Mouse (Mus musculus): ENCODE results near the gene Ccdc57. TPM values are rescaled to one million over a fixed set of nuclear protein-coding genes. Genes with fewer than 3 reads are reported as not detected.

The Ccdc57 gene
- total RNA-seq, 2 experiments from 2014 or later, result 1.7 to 1.8 TPM

DNA sequence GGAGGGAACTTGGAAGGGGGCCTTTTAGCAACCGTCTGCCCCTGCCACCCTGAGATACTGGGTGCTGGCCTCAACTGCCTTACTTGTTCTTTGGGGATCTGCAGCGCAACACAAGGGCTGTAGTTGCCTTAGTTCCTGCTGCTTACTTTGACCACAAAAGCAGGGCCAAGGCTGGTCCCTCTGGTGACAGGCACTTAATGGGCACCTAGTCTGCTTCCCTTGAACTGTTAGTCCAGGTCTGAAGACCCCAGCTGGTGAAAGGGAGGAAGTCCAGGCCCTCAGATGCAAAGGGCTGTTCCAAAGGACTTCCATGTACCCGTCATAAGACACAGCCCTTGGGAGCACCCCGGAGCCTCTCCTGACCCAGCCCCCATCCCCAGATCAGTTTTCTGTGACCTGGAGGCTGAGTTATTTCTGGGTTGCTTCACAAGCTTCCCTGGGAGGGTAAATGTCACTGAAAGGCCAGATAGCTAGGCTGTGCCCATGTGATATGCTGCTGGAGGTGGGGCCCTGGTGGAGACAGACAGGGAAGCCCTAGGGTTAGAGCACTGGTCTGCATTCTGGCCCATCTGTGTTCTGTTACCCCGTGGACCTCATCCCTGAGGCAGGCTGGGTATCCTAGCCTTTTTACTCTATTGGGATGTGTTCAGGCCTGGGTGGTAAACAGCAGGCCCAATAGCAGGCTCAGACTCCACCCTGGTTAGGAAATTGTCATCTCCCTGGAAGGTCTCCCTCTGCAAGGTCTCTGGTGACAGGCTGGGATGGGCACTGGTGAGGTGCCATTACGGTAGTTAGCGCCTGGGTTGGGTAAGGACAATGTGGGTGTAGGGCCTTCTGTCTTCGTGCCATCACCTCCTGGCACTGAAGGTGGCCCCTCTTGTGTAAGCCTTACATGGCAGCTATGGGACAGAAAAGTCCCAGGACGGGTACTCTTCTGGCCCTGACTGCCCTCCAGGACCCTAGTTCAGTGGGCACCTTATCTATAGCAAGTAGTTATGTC is 19.4 kb upstream of the Ccdc57 start:
- intact Hi-C loops (cut with DNase I), result no loop called here
- DNase-seq, result no peak

DNA sequence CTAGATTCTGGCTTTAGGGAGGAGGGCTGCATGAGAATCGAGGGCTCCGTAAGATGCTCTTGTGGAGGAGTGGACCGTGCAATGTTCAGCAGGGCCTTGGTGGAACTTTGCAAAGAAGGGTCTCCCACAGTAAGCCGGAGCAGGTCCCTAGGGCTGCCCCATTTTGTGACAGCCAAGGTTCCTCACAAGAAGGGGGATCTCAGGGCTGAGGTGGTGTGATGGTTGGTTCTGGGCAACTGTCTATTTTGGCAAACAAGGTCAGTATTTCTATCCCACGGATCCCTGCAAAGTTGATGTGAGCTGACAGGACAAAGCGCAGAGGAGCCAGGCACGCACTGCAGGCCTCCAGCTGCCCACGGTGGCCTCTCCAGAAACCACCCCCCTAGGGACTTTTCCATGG is 18.6 kb upstream of the Ccdc57 start:
- intact Hi-C loops (cut with DNase I), result no loop called here
- no peak for DNase-seq

GRCm38 (mm10) chr11:120950281-120951202 is 17.9 kb upstream of the Ccdc57 start:
- DNase-seq, result peak; percentile 89 to 92
- intact Hi-C loops (cut with DNase I), result no loop called here

DNA sequence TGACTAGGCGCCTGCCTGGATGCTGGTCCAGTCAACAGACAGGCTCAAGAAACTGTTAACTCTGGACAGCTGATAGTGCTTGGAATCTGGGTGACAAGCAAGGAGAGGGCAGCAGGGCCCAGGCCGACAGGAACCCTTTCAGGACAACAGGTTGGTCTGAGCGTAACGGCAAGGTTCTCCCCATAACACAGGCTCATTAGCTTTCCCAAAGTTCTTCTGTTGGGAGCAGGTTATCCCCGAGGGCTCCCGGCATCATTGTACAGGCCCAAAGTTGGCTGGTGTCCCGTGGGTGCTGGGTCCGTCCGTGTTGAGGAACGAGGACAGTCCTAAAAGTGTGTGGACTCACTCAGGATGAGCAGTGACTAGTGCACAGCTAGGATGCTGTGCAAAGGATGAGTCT is 17.2 kb upstream of the Ccdc57 start:
- intact Hi-C loops (cut with DNase I), result no loop called here
- DNase-seq, result no peak

DNA sequence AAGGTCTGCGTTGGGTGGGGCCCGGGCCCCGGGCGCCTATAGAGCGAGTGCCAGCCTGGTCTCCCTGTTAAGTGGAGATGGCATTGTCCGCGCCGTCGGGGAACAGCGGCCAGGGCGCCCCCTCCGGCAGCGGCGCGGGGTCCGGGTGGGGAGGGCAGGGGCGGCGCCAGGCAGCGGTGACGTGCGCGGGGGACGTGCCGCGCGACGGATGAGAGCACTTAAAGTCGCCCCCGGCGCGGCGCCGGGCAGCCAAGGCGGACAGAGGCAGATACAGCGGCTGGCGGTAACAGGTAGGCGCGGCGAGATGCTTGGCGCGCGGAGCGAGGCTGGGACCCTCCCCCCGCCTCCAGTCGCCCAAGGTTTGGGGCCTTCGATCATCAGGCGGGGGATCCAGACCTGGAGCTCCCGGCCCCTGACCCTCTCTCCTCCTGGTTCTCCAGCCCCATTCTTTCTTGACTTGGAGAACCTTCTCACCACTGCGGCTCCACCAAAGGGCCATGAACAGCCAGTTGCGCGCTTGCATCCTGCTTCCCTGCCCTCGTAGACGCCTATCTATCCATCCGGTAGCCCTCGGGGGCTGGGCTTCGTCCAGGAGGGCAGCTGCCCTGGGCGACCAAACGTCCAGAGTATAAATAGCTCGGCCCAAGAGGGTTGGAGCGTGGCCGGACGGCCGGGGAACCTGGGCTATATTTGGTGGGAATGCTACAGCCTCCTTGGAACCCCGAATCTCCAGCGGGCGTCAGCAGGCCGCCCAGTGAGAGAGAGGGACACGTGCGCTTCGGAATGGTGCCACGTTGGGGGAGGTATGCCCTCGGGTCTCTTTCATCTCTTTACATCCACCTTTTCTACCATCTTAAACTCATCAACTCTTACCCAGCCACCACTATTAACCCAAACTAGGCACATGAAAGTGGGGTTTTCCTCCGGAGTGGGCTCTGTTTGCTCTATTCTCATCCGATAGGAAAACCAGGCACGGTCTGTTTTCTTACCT is 16.5 kb upstream of the Ccdc57 start:
- DNase-seq, result peak; percentile 50 to 57

DNA sequence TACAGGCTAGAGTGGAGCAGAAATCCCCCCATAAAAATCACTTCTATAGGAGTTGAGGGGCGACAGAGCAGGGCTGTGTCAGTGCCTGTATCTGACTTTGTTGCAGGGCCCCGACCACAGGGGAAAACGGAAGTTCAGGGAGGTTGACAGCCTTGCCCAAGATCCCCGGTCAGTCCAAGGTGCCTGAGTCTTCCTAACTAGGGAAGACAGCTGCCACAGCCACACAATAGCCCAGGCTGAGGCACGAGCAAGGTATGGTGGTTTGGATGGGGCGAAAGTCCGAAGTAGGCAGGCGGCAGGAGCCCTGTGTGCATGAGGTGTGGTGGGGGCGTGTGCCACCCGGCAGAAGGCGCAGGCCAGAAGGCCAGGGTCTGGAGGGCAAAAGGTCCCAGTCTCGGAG is 15.7 kb upstream of the Ccdc57 start, which contains the start of gene Slc16a3:
Gene Slc16a3 (plus strand): TSS at position 153 of the 400 bp plus-strand sequence.
- intact Hi-C loops (cut with DNase I), result no loop called here
- no peak for DNase-seq

More for the DNA sequence above, 16.5 kb upstream of the Ccdc57 start:
- intact Hi-C loops (cut with DNase I), result no loop called here

DNA sequence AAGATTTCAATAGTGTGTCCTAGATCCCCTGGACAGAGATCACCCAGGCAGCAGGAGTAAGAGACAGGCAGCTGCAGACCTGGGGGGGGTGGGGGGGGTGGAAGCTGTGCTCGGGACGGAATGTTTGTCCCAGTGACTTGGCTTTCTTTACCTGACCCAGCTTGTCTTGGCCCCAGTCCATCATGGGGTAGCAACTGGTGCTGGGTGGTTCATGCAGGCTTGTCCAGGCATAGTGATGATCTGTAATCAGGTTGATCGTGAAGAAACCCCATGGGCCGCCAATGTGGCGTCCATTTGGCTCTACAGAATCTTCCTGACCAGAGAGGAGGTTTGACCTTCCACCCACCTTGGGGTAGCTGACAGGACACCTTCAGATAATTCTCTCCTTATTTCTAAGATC is 13.3 kb upstream of the Ccdc57 start:
- intact Hi-C loops (cut with DNase I), result no loop called here
- DNase-seq, result no peak

DNA sequence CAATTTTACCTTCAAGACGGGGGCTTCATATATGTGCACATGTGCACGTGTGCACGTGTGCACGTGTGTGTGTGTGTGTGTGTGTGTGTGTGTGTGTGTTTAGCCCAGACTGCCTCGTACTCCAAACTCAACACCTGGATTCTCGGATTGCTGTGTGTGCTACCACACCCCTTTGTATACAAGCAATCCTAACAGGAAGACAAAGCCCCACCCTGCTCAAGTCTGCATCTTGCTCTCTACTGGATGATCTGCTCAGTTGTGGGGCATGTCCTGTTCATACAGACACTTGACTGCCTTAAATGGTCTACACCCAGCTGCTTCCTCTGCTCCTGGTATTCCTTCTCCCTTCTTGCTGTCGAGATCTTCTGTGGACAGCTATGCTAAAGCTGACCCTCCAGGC is 12.6 kb upstream of the Ccdc57 start:
- intact Hi-C loops (cut with DNase I), result no loop called here
- no peak for DNase-seq

DNA sequence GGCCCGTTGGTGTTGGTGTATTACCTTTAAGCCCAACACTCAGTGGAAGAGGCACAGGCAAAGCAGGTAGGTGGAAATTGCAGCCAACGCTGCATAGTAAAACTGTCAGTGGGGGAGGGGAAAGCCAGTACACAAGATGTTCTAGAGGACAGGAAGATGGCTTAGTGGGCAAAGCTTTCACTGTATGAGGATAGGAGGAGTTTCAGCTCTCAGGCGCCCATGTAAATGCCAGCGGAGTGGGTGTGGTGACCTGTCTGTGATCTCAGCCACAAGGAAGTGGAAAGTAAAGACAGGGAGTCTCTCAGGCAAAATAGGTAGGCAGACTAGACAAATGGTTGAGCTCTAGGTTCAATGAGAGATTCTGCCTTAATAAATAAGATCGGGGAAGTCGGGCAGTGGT is 8.3 kb upstream of the Ccdc57 start:
- intact Hi-C loops (cut with DNase I), result no loop called here
- no peak for DNase-seq

DNA sequence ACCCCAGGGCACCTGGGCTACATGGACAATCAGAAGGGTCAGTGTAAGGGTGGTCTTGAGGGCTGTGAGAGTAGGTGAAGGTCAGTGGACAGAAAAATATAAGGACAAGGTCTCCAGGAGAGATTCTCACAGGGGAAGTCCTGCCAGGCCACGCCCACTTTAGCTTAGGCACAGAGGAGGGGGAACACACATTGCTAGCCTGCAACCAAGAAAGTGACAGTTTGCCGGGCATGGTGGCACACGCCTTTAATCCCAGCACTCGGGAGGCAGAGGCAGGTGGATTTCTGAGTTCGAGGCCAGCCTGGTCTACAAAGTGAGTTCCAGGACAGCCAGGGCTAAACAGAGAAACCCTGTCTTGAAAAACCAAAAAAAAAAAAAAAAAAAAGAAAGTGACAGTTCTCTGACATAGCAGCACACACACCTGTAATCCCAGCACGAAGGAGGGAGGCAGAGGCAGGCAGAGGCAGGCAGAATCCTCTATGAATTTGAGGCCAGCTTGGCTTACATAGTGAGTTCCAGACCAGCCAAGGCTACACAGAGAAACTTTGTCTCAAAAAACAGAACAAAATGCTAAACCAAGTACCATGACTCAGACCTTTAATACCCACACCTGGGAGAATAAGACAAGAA is 7.2 kb upstream of the Ccdc57 start:
- intact Hi-C loops (cut with DNase I), result no loop called here
- no peak for DNase-seq

- intact Hi-C loops (cut with DNase I), result no loop called here
- DNase-seq, result no peak
Observed at GRCm38 (mm10) chr11:120938795-120939194, 6.1 kb upstream of the Ccdc57 start.

DNA sequence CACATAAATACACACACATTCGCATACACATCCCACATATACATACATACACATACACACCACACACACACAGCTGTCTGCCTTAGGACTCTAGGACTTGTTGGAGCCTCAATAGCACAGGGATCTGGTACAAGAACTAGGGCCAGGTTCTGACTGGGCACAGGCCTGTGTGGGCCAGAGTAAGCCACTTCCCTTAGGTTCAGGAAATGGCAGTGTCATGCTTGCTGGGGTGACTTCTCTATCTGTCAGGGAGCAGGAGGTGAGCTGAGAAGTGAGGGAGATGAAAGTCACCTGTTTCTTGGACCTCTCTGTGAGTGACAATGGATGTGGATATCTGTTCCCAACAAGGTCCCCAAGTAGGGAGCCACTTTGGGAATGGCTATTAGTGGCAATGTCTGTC is 5.3 kb upstream of the Ccdc57 start:
- intact Hi-C loops (cut with DNase I), result no loop called here
- DNase-seq, result no peak

GRCm38 (mm10) chr11:120931479-120931878 is 1.2 kb downstream of the Ccdc57 start:
- no peak for DNase-seq
- intact Hi-C loops (cut with DNase I), result no loop called here

DNA sequence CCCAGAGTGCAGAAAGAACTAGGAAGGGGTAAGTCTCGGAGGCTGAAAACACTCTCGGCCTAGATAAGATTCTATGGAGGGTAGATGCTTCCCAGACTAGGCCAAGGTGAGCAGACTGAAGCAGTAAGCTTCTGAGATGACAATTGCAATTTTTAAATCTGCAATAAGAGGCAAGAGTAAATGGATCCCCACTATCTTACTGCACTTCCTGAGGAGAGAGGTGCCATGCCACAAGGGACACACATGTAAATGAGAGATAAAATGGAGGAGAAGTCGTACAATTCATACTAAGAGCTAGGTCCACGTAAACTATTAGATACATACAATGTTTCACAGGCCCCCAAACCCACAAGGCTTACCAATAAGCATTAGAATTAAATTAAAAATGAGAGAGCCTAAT is 4.2 kb downstream of the Ccdc57 start:
- intact Hi-C loops (cut with DNase I), result no loop called here
- no peak for DNase-seq

DNA sequence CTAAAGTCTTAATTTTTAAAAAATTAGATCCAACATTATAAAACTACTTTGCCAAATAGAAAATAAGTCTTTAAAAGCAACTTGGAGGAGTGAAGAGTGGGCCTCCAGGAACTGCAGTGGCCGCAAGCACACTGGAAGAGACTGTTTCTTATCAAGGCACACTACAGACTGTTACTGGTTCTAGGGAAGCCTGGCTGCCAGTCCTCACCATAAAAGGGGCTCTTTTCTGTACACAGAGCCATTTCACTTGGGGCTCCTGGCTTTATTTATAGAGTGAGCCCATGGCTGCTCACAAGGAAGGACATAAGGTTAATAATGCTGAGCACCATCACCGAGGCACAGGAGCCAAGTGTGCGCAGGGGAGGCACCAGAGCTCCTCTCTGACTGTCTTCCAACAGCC is 10.1 kb downstream of the Ccdc57 start:
- intact Hi-C loops (cut with DNase I), result no loop called here
- no peak for DNase-seq

DNA sequence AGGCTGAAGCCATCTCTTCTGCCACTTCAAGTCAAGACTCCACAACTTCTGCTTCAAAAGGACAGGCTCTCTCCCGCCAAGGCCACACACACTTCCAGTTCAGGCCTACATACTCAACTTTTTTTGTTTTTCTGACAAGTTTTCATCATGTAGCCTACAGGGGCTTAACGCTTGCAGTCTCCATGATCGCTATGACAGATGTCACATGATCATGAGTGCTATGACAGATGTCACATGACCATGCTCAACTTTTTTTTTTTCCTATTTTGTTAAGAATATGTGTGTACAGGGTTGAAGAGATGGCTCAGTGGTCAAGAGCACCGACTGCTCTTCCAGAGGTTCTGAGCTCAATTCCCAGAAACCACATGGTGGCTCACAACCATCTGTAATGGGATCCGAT is 14.9 kb downstream of the Ccdc57 start:
- intact Hi-C loops (cut with DNase I), result no loop called here
- no peak for DNase-seq

DNA sequence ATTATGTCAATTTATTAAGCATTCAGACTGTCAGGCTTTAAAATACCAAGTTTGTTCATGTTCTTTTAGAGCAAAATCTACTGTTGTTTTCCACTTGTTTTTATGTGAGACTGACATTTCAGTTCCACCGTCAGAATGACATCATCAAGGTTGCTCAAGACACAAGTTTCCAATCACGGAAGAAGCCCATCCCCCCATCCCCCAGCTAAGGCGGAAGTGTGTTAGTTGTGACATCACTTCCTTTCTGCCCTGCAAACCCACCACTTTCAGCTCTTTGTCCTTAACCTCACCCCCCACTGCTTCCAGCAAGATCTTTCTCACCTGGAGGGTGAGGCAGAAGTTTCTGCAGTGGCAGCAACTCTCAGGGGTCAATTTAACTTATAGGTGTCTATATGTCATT is 16.2 kb downstream of the Ccdc57 start:
- DNase-seq, result no peak
- intact Hi-C loops (cut with DNase I), result no loop called here

DNA sequence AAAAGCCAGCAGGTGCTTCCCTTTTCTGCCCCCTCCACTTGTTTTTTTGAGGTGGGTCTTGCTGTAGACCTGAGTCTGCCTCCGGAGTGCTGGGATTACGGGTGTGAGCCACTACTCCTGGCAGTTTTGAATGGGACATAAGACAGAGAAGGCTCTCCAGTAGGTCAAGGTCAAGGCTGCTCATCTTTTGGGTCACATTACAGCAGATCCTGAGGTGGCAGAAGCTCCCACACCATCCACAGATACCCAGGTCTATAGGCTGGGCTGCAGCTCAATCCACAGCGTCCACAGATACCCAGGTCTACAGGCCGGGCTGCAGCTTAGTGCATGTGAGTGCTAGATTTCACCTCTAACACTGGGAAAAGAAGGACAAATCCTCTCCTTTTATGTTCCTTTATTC is 18.9 kb downstream of the Ccdc57 start:
- DNase-seq, result no peak
- intact Hi-C loops (cut with DNase I), result no loop called here

- intact Hi-C loops (cut with DNase I), result loop anchor here (1.0 to 5.0 kb wide), 4 partner anchors 83 to 188 kb away; partner anchors contain the start of gene Fasn
- peak; percentile 80 to 89 for DNase-seq
Observed at GRCm38 (mm10) chr11:120905430-120905873, 27.2 kb downstream of the Ccdc57 start.
